Mouse (Mus musculus) forebrain, embryonic 15.5 days (tissue): Measurements from ENCODE around the gene Polr2c. TPM values are rescaled to one million over a fixed set of nuclear protein-coding genes. Genes with fewer than 3 reads are reported as not detected.

ENCODE experiments used
- ATAC-seq: fragments of 200-750 bp; cut with Nextera tagmentation; replicated peaks from 2 replicates; pipeline ENCODE4 v1.8.0; 2017; ENCODE audit warnings: mild to moderate bottlenecking, moderate TSS enrichment, moderate library complexity
- H3K27ac ChIP-seq: fragments of 300-500 bp; sonication (generic); replicated peaks from 2 replicates; pipeline ENCODE4 v1.5.1; 2015; ENCODE audit warnings: mild to moderate bottlenecking, inconsistent platforms
- H3K27me3 ChIP-seq: fragments of 300-500 bp; sonication (generic); 2 replicates; pipeline ENCODE4 v1.6.1; 2015; ENCODE audit warnings: inconsistent platforms
- H3K36me3 ChIP-seq: fragments of 300-500 bp; sonication (generic); 2 replicates; pipeline ENCODE4 v1.6.1; 2015; ENCODE audit warnings: mild to moderate bottlenecking, inconsistent platforms
- H3K4me1 ChIP-seq: fragments of 300-500 bp; sonication (generic); 2 replicates; pipeline ENCODE4 v1.6.1; 2015; ENCODE audit warnings: inconsistent platforms
- H3K4me2 ChIP-seq: fragments of 300-500 bp; sonication (generic); replicated peaks from 2 replicates; pipeline ENCODE4 v1.6.1; 2015; ENCODE audit warnings: mild to moderate bottlenecking, inconsistent platforms
- H3K4me3 ChIP-seq: fragments of 300-500 bp; sonication (generic); 2 replicates; pipeline ENCODE4 v1.5.1; 2015; ENCODE audit warnings: mild to moderate bottlenecking, inconsistent platforms
- H3K9ac ChIP-seq: fragments of 300-500 bp; sonication (generic); replicated peaks from 2 replicates; pipeline ENCODE4 v1.6.1; 2015; ENCODE audit warnings: mild to moderate bottlenecking, inconsistent platforms
- H3K9me3 ChIP-seq: fragments of 300-500 bp; sonication (generic); 2 replicates; pipeline ENCODE4 v1.6.1; 2016; ENCODE audit warnings: inconsistent platforms
- WGBS: fragments of 180-500 bp; shearing (Covaris S2); methylation state at CpG from one replicate; pipeline ENCODE4 v1.1.7; 2015; ENCODE audit warnings: mixed read lengths; 5-methylcytosine and 5-hydroxymethylcytosine counted together
- polyA plus RNA-seq: library from polyadenylated mRNA; unstranded; fragments of >200 nt; fragmentation: Nextera tagmentation; extraction: Ambion mirVana; gene quantifications from 2 replicates; pipeline ENCODE4 v1.2.1, GENCODE M21; 2015

Gene Polr2c
- 150 and 153 TPM in 2 replicates for polyA plus RNA-seq

DNA sequence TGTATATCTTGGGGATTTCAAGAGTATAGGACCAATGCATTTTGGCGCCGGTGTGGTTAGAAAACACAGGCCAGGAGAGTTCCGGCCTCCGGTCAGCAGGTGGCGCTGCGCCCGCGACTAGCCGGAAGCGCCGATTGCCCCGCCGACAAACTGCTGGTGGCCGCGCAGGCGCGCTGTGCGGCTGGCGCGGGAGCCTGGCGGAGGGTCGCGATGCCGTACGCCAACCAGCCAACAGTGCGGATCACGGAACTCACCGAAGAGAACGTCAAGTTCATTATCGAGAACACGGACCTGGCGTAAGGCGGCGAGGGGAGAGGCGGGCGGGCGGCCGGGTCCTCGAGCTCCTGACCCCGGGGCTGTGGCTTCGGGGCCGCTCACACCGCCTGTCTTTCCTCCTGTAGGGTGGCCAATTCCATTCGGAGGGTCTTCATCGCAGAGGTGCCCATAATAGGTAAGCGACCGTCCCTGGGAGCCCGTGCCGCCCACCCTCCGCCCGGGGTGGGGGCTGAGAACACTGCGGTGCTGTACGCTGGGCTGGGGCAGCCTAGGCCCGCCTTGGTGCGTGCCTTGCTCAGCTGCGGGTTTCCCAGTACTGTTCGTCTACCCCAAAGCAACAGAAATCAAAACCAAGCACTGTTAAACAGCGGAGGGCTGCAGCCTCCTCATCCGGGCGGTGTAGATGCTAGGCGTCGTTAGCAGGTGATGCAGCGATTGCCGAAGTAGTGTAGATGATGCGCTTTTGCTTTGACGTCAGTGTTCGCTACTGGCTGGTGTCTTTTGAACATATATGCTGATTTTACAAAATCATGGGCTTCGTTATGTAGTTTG is at the start of gene Polr2c:
Polr2c (plus strand) TSS at position 105 of the 828 bp plus-strand sequence.
- ATAC-seq, result peak; percentile 89
- H3K27ac ChIP-seq, result peak within 1 kb of the TSS; percentile 76
- WGBS, result under 1% methylated on average over 68 of the region's 68 CpGs
- peaks cover 40% of the 10 kb centered on the region for H3K36me3 ChIP-seq
- H3K4me3 ChIP-seq, result peak within 1 kb of the TSS; percentile 91
- H3K4me2 ChIP-seq, result peak within 1 kb of the TSS; percentile 76
- H3K4me1 ChIP-seq, result peaks cover 18% of the 10 kb centered on the region
- H3K9me3 ChIP-seq, result no peaks in the 10 kb centered on the region
- no peaks in the 10 kb centered on the region for H3K27me3 ChIP-seq
- H3K9ac ChIP-seq, result peak within 1 kb of the TSS; percentile 99

DNA sequence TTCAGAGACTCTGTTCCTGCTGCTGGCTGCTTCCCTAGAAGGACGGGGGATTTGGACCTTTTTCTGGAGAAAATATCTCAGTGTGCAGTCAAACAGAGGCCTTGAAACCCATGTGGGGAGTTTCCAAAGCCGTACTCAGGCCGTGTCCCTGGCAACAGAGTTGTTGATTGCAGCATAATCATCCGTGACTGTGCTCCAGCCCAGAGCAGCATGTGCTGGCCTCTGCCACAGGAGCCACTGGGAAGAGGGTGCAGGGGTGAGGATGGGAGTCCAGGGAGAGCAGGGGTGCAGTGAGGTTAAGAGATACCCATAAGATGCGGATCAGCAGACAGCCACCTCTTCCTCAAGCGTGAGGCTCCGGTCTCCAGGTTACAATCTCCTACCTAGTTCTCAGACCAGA is 49.7 kb upstream of the Polr2c start:
- H3K9ac ChIP-seq, result no peak overlapping the region
- no peak overlapping the region for H3K27ac ChIP-seq
- H3K36me3 ChIP-seq, result no peaks in the 10 kb centered on the region
- no peak for ATAC-seq
- H3K4me1 ChIP-seq, result peaks cover 2% of the 10 kb centered on the region; the same call in 1 of the 2 replicates
- H3K27me3 ChIP-seq, result no peaks in the 10 kb centered on the region
- H3K9me3 ChIP-seq, result no peaks in the 10 kb centered on the region
- 67% methylated on average over 7 of the region's 7 CpGs for WGBS
- H3K4me2 ChIP-seq, result no peak overlapping the region
- no peak overlapping the region for H3K4me3 ChIP-seq

DNA sequence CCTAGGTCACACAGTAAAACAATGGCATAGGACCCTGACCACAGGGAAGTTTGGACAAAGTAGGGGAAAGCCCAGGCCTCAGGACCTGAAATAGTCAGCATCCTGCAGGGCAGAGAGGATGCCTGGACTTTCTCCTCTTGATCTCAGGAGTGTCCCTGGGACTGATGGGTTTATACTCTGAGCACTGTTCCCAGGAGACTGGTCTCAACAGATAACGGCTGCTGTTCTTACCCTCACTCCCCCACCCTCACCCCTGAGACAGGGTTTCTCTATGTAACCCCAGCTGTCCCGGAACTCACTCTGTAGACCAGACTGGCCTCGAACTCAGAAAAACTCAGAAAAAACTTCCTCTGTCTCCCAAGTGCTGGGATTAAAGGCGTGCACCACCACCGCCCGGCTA is 48.9 kb upstream of the Polr2c start:
- Histone ChIP-seq H3K4me2 (no peak overlapping the region), H3K36me3 (no peaks in the 10 kb centered on the region), H3K27ac (no peak overlapping the region), H3K9ac (no peak overlapping the region), H3K27me3 (no peaks in the 10 kb centered on the region), H3K9me3 (no peaks in the 10 kb centered on the region), H3K4me1 (peaks cover 4% of the 10 kb centered on the region; the same call in 1 of the 2 replicates), H3K4me3 (no peak overlapping the region)
- ATAC-seq, result no peak
- WGBS, result 81% methylated on average over 6 of the region's 6 CpGs

DNA sequence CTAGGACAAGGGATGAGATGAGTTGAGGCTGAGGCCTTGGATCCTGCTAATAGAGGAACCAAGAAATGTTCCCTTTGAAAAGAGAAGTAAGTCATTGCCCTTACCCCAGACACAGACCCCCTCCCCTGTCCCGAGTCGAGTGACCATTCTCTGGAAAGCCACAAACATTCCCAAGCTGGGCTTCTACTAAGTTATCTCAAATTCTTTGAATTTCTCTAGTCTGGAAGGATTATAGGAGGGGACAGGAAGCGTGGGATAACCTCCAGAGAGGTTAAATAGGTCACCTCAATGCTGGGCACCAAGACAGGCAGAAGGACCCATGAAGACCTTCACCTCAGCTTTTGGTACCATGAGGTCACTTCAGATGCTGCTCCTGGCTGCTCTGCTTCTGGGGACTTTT is 47.1 kb upstream of the Polr2c start, which contains the start of gene Ccl17:
Ccl17 (plus strand) TSS at position 301 of the 400 bp plus-strand sequence.
- H3K9ac ChIP-seq, result no peak within 1 kb of the TSS
- no peak within 1 kb of the TSS for H3K4me2 ChIP-seq
- H3K27ac ChIP-seq, result no peak within 1 kb of the TSS
- peaks cover 4% of the 10 kb centered on the region; the same call in 1 of the 2 replicates for H3K4me1 ChIP-seq
- H3K36me3 ChIP-seq, result no peaks in the 10 kb centered on the region
- no peak within 1 kb of the TSS for H3K4me3 ChIP-seq
- WGBS, result 76% methylated on average over 3 of the region's 3 CpGs
- no peak for ATAC-seq
- no peaks in the 10 kb centered on the region for H3K27me3 ChIP-seq
- no peaks in the 10 kb centered on the region for H3K9me3 ChIP-seq

DNA sequence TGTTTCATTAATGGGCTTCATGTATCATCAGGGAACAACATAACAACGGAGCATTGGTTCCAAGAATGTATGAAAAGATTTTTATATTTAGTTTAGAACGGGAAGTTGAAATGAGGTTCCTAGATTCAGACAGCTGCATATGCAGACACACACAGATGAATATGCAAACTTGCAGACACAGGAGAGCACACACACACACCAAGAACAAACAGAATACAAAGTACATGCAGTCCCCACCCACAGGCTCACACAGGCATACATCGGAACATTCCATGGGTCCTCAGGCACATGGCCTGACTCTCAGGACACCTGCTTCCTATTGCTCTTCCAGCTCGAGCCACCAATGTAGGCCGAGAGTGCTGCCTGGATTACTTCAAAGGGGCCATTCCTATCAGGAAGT is 46.4 kb upstream of the Polr2c start:
- no peaks in the 10 kb centered on the region for H3K9me3 ChIP-seq
- H3K4me3 ChIP-seq, result no peak overlapping the region
- no peaks in the 10 kb centered on the region for H3K27me3 ChIP-seq
- WGBS, result 81% methylated on average over 5 of the region's 5 CpGs
- no peak overlapping the region for H3K27ac ChIP-seq
- no peaks in the 10 kb centered on the region for H3K36me3 ChIP-seq
- no peak for ATAC-seq
- H3K4me1 ChIP-seq, result peaks cover 4% of the 10 kb centered on the region; the same call in 1 of the 2 replicates
- no peak overlapping the region for H3K4me2 ChIP-seq
- no peak overlapping the region for H3K9ac ChIP-seq

DNA sequence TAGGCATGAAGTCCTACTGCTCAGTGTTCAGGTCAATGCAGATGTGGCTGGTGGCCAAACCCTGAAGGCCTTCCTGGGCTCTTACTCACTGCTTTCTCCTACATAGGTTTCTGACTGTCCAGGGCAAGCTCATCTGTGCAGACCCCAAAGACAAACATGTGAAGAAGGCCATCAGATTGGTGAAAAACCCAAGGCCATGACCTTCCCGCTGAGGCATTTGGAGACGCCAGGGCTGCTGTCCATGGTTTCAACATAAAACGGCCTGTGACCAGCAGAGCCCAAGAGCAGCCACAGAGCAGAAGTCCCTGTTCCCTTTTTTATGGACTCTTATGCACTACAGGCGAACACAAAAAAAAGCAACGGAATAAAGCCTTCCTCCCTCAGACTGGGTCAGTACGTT is 45.6 kb upstream of the Polr2c start:
- Histone ChIP-seq H3K36me3 (no peaks in the 10 kb centered on the region), H3K4me3 (no peak overlapping the region), H3K9me3 (no peaks in the 10 kb centered on the region), H3K4me1 (peaks cover 4% of the 10 kb centered on the region; the same call in 1 of the 2 replicates), H3K27ac (no peak overlapping the region), H3K27me3 (no peaks in the 10 kb centered on the region), H3K9ac (no peak overlapping the region), H3K4me2 (no peak overlapping the region)
- WGBS, result 81% methylated on average over 6 of the region's 6 CpGs
- no peak for ATAC-seq

DNA sequence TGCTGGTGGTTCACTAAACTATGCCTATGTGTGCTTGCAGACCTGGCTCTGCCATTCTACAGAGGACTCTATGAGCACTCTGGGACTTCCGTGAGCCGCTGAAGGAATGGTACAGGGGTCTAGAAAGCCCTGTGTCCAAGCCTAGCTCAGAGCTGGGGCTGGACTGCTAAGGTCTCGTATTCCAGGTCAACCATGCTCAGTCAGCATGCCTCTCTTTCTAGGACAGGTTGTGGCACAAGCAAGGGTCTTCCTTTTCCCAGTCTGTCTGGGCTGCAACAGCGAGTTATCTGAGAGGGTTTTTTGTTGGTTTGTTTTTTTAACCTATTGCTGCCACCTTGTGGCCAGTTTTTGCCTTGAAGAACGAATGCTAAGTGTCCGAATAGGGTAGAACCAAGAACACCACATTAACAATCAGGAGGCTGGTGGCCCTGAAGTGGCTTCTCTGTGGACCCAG is 44.6 kb upstream of the Polr2c start:
- H3K27ac ChIP-seq, result peak overlapping the region; percentile 51
- no peaks in the 10 kb centered on the region for H3K9me3 ChIP-seq
- 27% methylated on average over 6 of the region's 6 CpGs for WGBS
- H3K4me2 ChIP-seq, result peak overlapping the region; percentile 32
- H3K4me1 ChIP-seq, result peaks cover 4% of the 10 kb centered on the region; the same call in 1 of the 2 replicates
- H3K36me3 ChIP-seq, result no peaks in the 10 kb centered on the region
- ATAC-seq, result peak; percentile 72
- H3K27me3 ChIP-seq, result no peaks in the 10 kb centered on the region
- peak overlapping the region; percentile 34 for H3K9ac ChIP-seq
- peak overlapping the region; percentile 15; the same call in 1 of the 2 replicates for H3K4me3 ChIP-seq

DNA sequence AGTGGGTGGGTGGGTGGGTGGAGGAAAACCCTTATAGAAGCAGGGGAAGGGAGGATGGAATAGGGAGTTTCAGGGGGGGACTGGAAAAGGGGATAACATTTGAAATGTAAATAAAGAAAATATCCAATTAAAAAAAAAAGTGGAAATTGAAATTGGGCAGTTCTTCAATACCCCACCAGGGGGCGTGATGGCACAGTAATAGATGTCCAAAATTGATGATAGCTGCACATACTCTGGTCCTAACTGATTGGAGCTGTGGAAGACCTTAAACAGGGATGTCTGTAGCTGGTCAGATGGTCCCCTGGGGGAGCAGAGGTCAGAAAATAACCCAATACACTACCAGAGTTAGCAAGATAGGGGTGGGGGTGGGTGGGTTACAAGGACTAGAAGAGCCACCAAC is 42.7 kb upstream of the Polr2c start:
- H3K4me3 ChIP-seq, result no peak overlapping the region
- no peak overlapping the region for H3K4me2 ChIP-seq
- peaks cover 4% of the 10 kb centered on the region; the same call in 1 of the 2 replicates for H3K4me1 ChIP-seq
- 0% methylated on average over 1 of the region's 1 CpGs for WGBS
- H3K9me3 ChIP-seq, result no peaks in the 10 kb centered on the region
- no peak for ATAC-seq
- no peaks in the 10 kb centered on the region for H3K27me3 ChIP-seq
- H3K9ac ChIP-seq, result no peak overlapping the region
- no peak overlapping the region for H3K27ac ChIP-seq
- no peaks in the 10 kb centered on the region for H3K36me3 ChIP-seq

DNA sequence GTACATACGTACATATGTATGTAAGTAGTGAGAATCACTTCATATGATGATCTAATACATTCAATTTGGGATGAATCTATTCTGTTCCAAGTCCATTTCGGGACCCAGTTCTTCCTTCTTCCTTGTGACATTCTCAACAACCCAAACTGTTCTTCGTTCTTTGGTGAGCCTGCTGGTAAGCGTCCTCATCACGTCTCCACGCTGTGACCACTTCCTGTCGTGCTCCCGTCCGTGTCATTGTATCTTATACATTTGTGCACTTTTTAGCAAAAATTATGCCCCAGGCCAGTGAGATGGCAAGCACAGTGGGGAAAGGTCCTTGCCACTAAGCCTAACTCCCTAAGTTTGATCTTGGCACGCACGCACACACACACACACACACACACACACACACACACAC is 39.3 kb upstream of the Polr2c start:
- 90% methylated on average over 11 of the region's 11 CpGs for WGBS
- Histone ChIP-seq H3K9me3 (no peaks in the 10 kb centered on the region), H3K4me3 (no peak overlapping the region), H3K27ac (no peak overlapping the region), H3K4me2 (no peak overlapping the region), H3K9ac (no peak overlapping the region), H3K36me3 (peaks cover 28% of the 10 kb centered on the region), H3K4me1 (no peaks in the 10 kb centered on the region), H3K27me3 (no peaks in the 10 kb centered on the region)
- no peak for ATAC-seq

DNA sequence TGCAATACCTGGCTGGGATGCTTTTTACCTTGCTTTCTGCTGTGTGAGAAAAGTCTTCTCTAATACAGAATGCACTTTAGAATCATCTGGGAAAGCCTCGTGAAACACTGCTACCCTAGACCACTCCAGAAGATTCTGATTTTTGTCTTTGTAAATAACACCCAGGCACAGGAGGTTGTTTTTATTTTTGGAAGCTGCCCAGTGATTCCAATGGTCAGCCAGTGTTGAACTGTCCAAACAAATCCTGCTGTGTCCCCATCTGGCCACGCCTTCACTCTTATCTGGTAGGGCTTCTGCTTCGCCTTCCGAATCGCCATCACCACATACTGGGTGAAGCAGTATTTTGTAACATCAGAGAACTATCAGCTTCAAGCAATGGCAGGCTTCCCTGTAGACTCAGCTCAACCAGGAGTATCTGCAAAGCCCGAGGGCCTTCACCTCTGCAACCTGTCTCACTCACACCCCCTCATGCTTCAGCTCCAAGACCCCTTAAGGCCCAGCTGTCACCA is 37.5 kb upstream of the Polr2c start:
- Histone ChIP-seq H3K27me3 (no peaks in the 10 kb centered on the region), H3K4me2 (no peak overlapping the region), H3K36me3 (peaks cover 44% of the 10 kb centered on the region), H3K4me3 (no peak overlapping the region), H3K9me3 (no peaks in the 10 kb centered on the region), H3K9ac (no peak overlapping the region), H3K4me1 (no peaks in the 10 kb centered on the region), H3K27ac (no peak overlapping the region)
- WGBS, result 92% methylated on average over 6 of the region's 6 CpGs
- no peak for ATAC-seq

DNA sequence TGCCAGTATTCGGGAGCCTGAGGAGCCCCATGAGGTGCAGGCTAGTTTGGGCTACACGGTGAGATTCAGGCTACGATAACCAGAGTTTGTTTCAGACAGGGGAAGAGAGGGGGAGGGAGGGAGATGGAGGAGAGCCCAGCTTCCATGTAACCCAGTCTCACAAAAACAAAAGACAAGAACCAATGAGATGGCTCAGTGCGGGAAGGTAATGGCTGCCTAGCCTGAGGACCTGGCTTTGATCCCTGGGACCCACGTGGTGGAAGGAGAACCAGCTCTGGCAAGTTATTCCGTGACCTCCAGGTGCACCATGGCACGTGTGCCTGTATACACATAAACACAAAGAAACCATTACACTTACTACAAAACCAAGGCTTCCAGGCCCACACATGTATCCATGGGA is 36.7 kb upstream of the Polr2c start:
- H3K9ac ChIP-seq, result no peak overlapping the region
- no peak overlapping the region for H3K4me2 ChIP-seq
- H3K27me3 ChIP-seq, result no peaks in the 10 kb centered on the region
- H3K9me3 ChIP-seq, result no peaks in the 10 kb centered on the region
- peaks cover 50% of the 10 kb centered on the region for H3K36me3 ChIP-seq
- no peak overlapping the region for H3K4me3 ChIP-seq
- no peak overlapping the region for H3K27ac ChIP-seq
- H3K4me1 ChIP-seq, result no peaks in the 10 kb centered on the region
- 85% methylated on average over 7 of the region's 7 CpGs for WGBS
- no peak for ATAC-seq

DNA sequence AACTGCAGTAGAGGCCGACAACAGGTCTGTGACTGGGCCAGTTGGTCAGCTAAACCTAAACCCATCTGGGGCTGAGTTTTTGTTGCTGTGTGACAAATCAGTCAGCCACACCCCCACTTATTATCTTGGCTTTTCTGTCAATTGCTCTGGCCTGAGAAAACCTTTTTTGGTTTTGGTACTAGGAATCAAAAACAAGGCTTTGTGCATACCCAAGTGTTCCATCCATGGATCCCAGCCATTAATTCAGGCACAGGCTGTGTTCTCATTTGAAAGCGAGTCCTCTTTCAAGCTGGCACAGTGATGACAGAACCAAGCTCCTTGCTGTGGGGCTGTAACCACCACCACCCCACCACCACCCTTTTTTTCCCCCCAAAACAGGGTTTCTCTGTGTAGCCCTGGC is 35.9 kb upstream of the Polr2c start:
- Histone ChIP-seq H3K36me3 (peaks cover 57% of the 10 kb centered on the region), H3K4me1 (no peaks in the 10 kb centered on the region), H3K27me3 (no peaks in the 10 kb centered on the region), H3K9ac (no peak overlapping the region), H3K4me2 (no peak overlapping the region), H3K4me3 (no peak overlapping the region), H3K27ac (no peak overlapping the region), H3K9me3 (no peaks in the 10 kb centered on the region)
- ATAC-seq, result no peak
- WGBS, result 84% methylated on average over 2 of the region's 2 CpGs
